Mouse (Mus musculus): ENCODE measurements around the gene Cep63. TPM values are rescaled to one million over a fixed set of nuclear protein-coding genes. Genes with fewer than 3 reads are reported as not detected.

The Cep63 gene
- polyA plus RNA-seq, 1 experiment from 2014 or later, result 44.9 TPM

- H3K4me3 ChIP-seq (replicated peaks; ENCODE audit: low read length), result no peak overlapping the region
- H3K27me3 ChIP-seq (ENCODE audit: control insufficient read depth, insufficient read depth, low read length), result no peaks in the 10 kb centered on the region
- H3K9me3 ChIP-seq (replicated peaks; ENCODE audit: control insufficient read depth, low read length), result no peaks in the 10 kb centered on the region
- WGBS, result 79% methylated on average over 2 of the region's 2 CpGs
- no peak overlapping the region for H3K9ac ChIP-seq (ENCODE audit: low read length)
- no peak for ATAC-seq (ENCODE audit: insufficient read depth, low FRiP score)
- H3K27ac ChIP-seq (ENCODE audit: low read length), result no peak overlapping the region
- no peak overlapping the region for H3K4me2 ChIP-seq (ENCODE audit: low read depth, low read length)
- 0 out of 2 replicates have a peak, but pooled peaks cover 3% of the 10 kb centered on the region for H3K36me3 ChIP-seq (ENCODE audit: control insufficient read depth, insufficient read depth, low read length)
- no peaks in the 10 kb centered on the region for H3K4me1 ChIP-seq (ENCODE audit: control insufficient read depth, insufficient read depth, low read length)
These were observed 24.7 kb downstream of the Cep63 start for GRCm38 (mm10) chr9:102601666-102602065.

- Histone ChIP-seq H3K4me2 (ENCODE audit: low read depth, low read length) (no peak overlapping the region), H3K9ac (ENCODE audit: low read length) (no peak overlapping the region), H3K4me1 (ENCODE audit: control insufficient read depth, insufficient read depth, low read length) (no peaks in the 10 kb centered on the region), H3K36me3 (ENCODE audit: control insufficient read depth, insufficient read depth, low read length) (0 out of 2 replicates have a peak, but pooled peaks cover 3% of the 10 kb centered on the region), H3K27ac (ENCODE audit: low read length) (no peak overlapping the region), H3K9me3 (replicated peaks; ENCODE audit: control insufficient read depth, low read length) (no peaks in the 10 kb centered on the region), H3K27me3 (ENCODE audit: control insufficient read depth, insufficient read depth, low read length) (no peaks in the 10 kb centered on the region), H3K4me3 (replicated peaks; ENCODE audit: low read length) (no peak overlapping the region)
- WGBS, result 80% methylated on average over 2 of the region's 2 CpGs
- ATAC-seq (ENCODE audit: insufficient read depth, low FRiP score), result no peak
These were observed 25.1 kb downstream of the Cep63 start for GRCm38 (mm10) chr9:102601187-102601586.

- H3K4me2 ChIP-seq (ENCODE audit: low read depth, low read length), result no peak overlapping the region
- H3K4me1 ChIP-seq (ENCODE audit: control insufficient read depth, insufficient read depth, low read length), result peaks cover 12% of the 10 kb centered on the region
- WGBS, result 83% methylated on average over 8 of the region's 8 CpGs
- no peak overlapping the region for H3K9ac ChIP-seq (ENCODE audit: low read length)
- no peak overlapping the region for H3K4me3 ChIP-seq (replicated peaks; ENCODE audit: low read length)
- H3K27ac ChIP-seq (ENCODE audit: low read length), result no peak overlapping the region
- H3K27me3 ChIP-seq (ENCODE audit: control insufficient read depth, insufficient read depth, low read length), result no peaks in the 10 kb centered on the region
- H3K36me3 ChIP-seq (ENCODE audit: control insufficient read depth, insufficient read depth, low read length), result 0 out of 2 replicates have a peak, but pooled peaks cover 8% of the 10 kb centered on the region
- H3K9me3 ChIP-seq (replicated peaks; ENCODE audit: control insufficient read depth, low read length), result no peaks in the 10 kb centered on the region
- ATAC-seq (ENCODE audit: insufficient read depth, low FRiP score), result no peak
These were observed 30.5 kb downstream of the Cep63 start for GRCm38 (mm10) chr9:102595662-102596436.

- H3K9ac ChIP-seq (ENCODE audit: low read length), result no peak overlapping the region
- H3K9me3 ChIP-seq (replicated peaks; ENCODE audit: control insufficient read depth, low read length), result no peaks in the 10 kb centered on the region
- no peaks in the 10 kb centered on the region for H3K27me3 ChIP-seq (ENCODE audit: control insufficient read depth, insufficient read depth, low read length)
- no peak for ATAC-seq (ENCODE audit: insufficient read depth, low FRiP score)
- H3K4me3 ChIP-seq (replicated peaks; ENCODE audit: low read length), result no peak overlapping the region
- H3K27ac ChIP-seq (ENCODE audit: low read length), result no peak overlapping the region
- peaks cover 12% of the 10 kb centered on the region for H3K4me1 ChIP-seq (ENCODE audit: control insufficient read depth, insufficient read depth, low read length)
- H3K4me2 ChIP-seq (ENCODE audit: low read depth, low read length), result no peak overlapping the region
- 45% methylated on average over 6 of the region's 6 CpGs for WGBS
- H3K36me3 ChIP-seq (ENCODE audit: control insufficient read depth, insufficient read depth, low read length), result 0 out of 2 replicates have a peak, but pooled peaks cover 8% of the 10 kb centered on the region
These were observed 31.5 kb downstream of the Cep63 start for GRCm38 (mm10) chr9:102594667-102595393.

- H3K4me1 ChIP-seq (ENCODE audit: control insufficient read depth, insufficient read depth, low read length), result peaks cover 8% of the 10 kb centered on the region
- H3K9me3 ChIP-seq (replicated peaks; ENCODE audit: control insufficient read depth, low read length), result no peaks in the 10 kb centered on the region
- H3K27ac ChIP-seq (ENCODE audit: low read length), result no peak overlapping the region
- no peak for ATAC-seq (ENCODE audit: insufficient read depth, low FRiP score)
- H3K36me3 ChIP-seq (ENCODE audit: control insufficient read depth, insufficient read depth, low read length), result peaks cover 2% of the 10 kb centered on the region; the same call in 1 of the 2 replicates
- WGBS, result 64% methylated on average over 5 of the region's 5 CpGs
- no peak overlapping the region for H3K9ac ChIP-seq (ENCODE audit: low read length)
- H3K4me2 ChIP-seq (ENCODE audit: low read depth, low read length), result no peak overlapping the region
- no peaks in the 10 kb centered on the region for H3K27me3 ChIP-seq (ENCODE audit: control insufficient read depth, insufficient read depth, low read length)
- no peak overlapping the region for H3K4me3 ChIP-seq (replicated peaks; ENCODE audit: low read length)
These were observed 39.0 kb downstream of the Cep63 start for GRCm38 (mm10) chr9:102587347-102587746.

- 77% methylated on average over 12 of the region's 12 CpGs for WGBS
- Histone ChIP-seq H3K27ac (ENCODE audit: low read length) (no peak overlapping the region), H3K4me2 (ENCODE audit: low read depth, low read length) (no peak overlapping the region), H3K4me3 (replicated peaks; ENCODE audit: low read length) (no peak overlapping the region), H3K4me1 (ENCODE audit: control insufficient read depth, insufficient read depth, low read length) (no peaks in the 10 kb centered on the region), H3K9me3 (replicated peaks; ENCODE audit: control insufficient read depth, low read length) (no peaks in the 10 kb centered on the region), H3K9ac (ENCODE audit: low read length) (no peak overlapping the region), H3K36me3 (ENCODE audit: control insufficient read depth, insufficient read depth, low read length) (no peaks in the 10 kb centered on the region; the same call in 1 of the 2 replicates), H3K27me3 (ENCODE audit: control insufficient read depth, insufficient read depth, low read length) (no peaks in the 10 kb centered on the region)
- no peak for ATAC-seq (ENCODE audit: insufficient read depth, low FRiP score)
These were observed 44.3 kb downstream of the Cep63 start for GRCm38 (mm10) chr9:102581921-102582469.

GRCm38 (mm10) chr9:102577480-102577879 is 48.9 kb downstream of the Cep63 start:
- no peak overlapping the region for H3K27ac ChIP-seq (ENCODE audit: low read length)
- H3K4me1 ChIP-seq (ENCODE audit: control insufficient read depth, insufficient read depth, low read length), result no peaks in the 10 kb centered on the region
- H3K4me3 ChIP-seq (replicated peaks; ENCODE audit: low read length), result no peak overlapping the region
- H3K9ac ChIP-seq (ENCODE audit: low read length), result no peak overlapping the region
- no peaks in the 10 kb centered on the region for H3K36me3 ChIP-seq (ENCODE audit: control insufficient read depth, insufficient read depth, low read length)
- H3K9me3 ChIP-seq (replicated peaks; ENCODE audit: control insufficient read depth, low read length), result no peaks in the 10 kb centered on the region
- H3K4me2 ChIP-seq (ENCODE audit: low read depth, low read length), result no peak overlapping the region
- no peaks in the 10 kb centered on the region for H3K27me3 ChIP-seq (ENCODE audit: control insufficient read depth, insufficient read depth, low read length)
- no peak for ATAC-seq (ENCODE audit: insufficient read depth, low FRiP score)
- WGBS, result 63% methylated on average over 5 of the region's 5 CpGs

- Histone ChIP-seq H3K4me2 (ENCODE audit: low read depth, low read length) (no peak overlapping the region), H3K27ac (ENCODE audit: low read length) (no peak overlapping the region), H3K36me3 (ENCODE audit: control insufficient read depth, insufficient read depth, low read length) (no peaks in the 10 kb centered on the region), H3K27me3 (ENCODE audit: control insufficient read depth, insufficient read depth, low read length) (no peaks in the 10 kb centered on the region), H3K9me3 (replicated peaks; ENCODE audit: control insufficient read depth, low read length) (no peaks in the 10 kb centered on the region), H3K9ac (ENCODE audit: low read length) (no peak overlapping the region), H3K4me1 (ENCODE audit: control insufficient read depth, insufficient read depth, low read length) (no peaks in the 10 kb centered on the region), H3K4me3 (replicated peaks; ENCODE audit: low read length) (no peak overlapping the region)
- WGBS, result 59% methylated on average over 5 of the region's 5 CpGs
- no peak for ATAC-seq (ENCODE audit: insufficient read depth, low FRiP score)
These were observed 53.4 kb downstream of the Cep63 start for GRCm38 (mm10) chr9:102572888-102573287.

GRCm38 (mm10) chr9:102558463-102558862 is 67.9 kb downstream of the Cep63 start:
- Histone ChIP-seq H3K4me2 (ENCODE audit: low read depth, low read length) (no peak overlapping the region), H3K4me1 (ENCODE audit: control insufficient read depth, insufficient read depth, low read length) (no peaks in the 10 kb centered on the region), H3K36me3 (ENCODE audit: control insufficient read depth, insufficient read depth, low read length) (no peaks in the 10 kb centered on the region), H3K4me3 (replicated peaks; ENCODE audit: low read length) (no peak overlapping the region), H3K27ac (ENCODE audit: low read length) (no peak overlapping the region), H3K9ac (ENCODE audit: low read length) (no peak overlapping the region), H3K27me3 (ENCODE audit: control insufficient read depth, insufficient read depth, low read length) (no peaks in the 10 kb centered on the region), H3K9me3 (replicated peaks; ENCODE audit: control insufficient read depth, low read length) (no peaks in the 10 kb centered on the region)
- no peak for ATAC-seq (ENCODE audit: insufficient read depth, low FRiP score)
- WGBS, result 93% methylated on average over 3 of the region's 3 CpGs

All from stomach, embryonic 16.5 days (tissue).